ENCODE assay signal across 8 mouse cellular contexts in genomic region chr3:146994670-146995415, GRCm38 (mm10).
DNase-seq lines count a peak whose midpoint lies in the region; ATAC-seq lines count a peak whose summit lies in the region.

No protein-coding gene starts in this region.

- H3K36me3 ChIP-seq in heart, embryonic 15.5 days, result no peaks in the 10 kb centered on the region
- H3K36me3 ChIP-seq in hindbrain, embryonic 14.5 days (replicated peaks; ENCODE audit: control insufficient read depth, insufficient read depth), result no peaks in the 10 kb centered on the region
- H3K36me3 ChIP-seq in neural tube, embryonic 15.5 days, result no peaks in the 10 kb centered on the region

- ATAC-seq in heart, embryonic 15.5 days (replicated peaks; ENCODE audit: insufficient number of reproducible peaks, insufficient read depth, low FRiP score, low read depth), result no peak
- no peak for ATAC-seq in hindbrain, embryonic 14.5 days (ENCODE audit: low FRiP score)
- ATAC-seq in neural tube, embryonic 15.5 days (ENCODE audit: low FRiP score), result no peak

- WGBS in heart, embryonic 15.5 days, result 66% methylated on average over 15 of the region's 15 CpGs
- WGBS in hindbrain, embryonic 14.5 days, result 63% methylated on average over 15 of the region's 15 CpGs
- WGBS in neural tube, embryonic 15.5 days, result 67% methylated on average over 15 of the region's 15 CpGs

- peak overlapping the region; percentile 24; the same call in 1 of the 2 replicates for H3K4me2 ChIP-seq in heart, embryonic 15.5 days
- peak overlapping the region; percentile 26 for H3K4me2 ChIP-seq in hindbrain, embryonic 14.5 days (replicated peaks)
- H3K4me2 ChIP-seq in neural tube, embryonic 15.5 days, result peak overlapping the region; percentile 46

- H3K9ac ChIP-seq in heart, embryonic 15.5 days, result no peak overlapping the region
- H3K9ac ChIP-seq in hindbrain, embryonic 14.5 days, result no peak overlapping the region
- H3K9ac ChIP-seq in neural tube, embryonic 15.5 days (replicated peaks), result no peak overlapping the region

- H3K4me1 ChIP-seq in heart, embryonic 15.5 days (replicated peaks), result peaks cover 9% of the 10 kb centered on the region
- H3K4me1 ChIP-seq in hindbrain, embryonic 14.5 days (replicated peaks; ENCODE audit: control insufficient read depth, insufficient read depth, low read length), result no peaks in the 10 kb centered on the region
- H3K4me1 ChIP-seq in neural tube, embryonic 15.5 days, result peaks cover 7% of the 10 kb centered on the region; the same call in 1 of the 2 replicates

- no peak overlapping the region for H3K4me3 ChIP-seq in heart, embryonic 15.5 days
- H3K4me3 ChIP-seq in hindbrain, embryonic 14.5 days (replicated peaks; ENCODE audit: low read length), result no peak overlapping the region
- no peak overlapping the region for H3K4me3 ChIP-seq in neural tube, embryonic 15.5 days (replicated peaks)

- no peaks in the 10 kb centered on the region for H3K9me3 ChIP-seq in heart, embryonic 15.5 days (replicated peaks)
- H3K9me3 ChIP-seq in hindbrain, embryonic 14.5 days (ENCODE audit: control insufficient read depth, low read length), result no peaks in the 10 kb centered on the region
- no peaks in the 10 kb centered on the region for H3K9me3 ChIP-seq in neural tube, embryonic 15.5 days (replicated peaks)

- H3K27me3 ChIP-seq in heart, embryonic 15.5 days, result no peaks in the 10 kb centered on the region
- H3K27me3 ChIP-seq in hindbrain, embryonic 14.5 days (ENCODE audit: control insufficient read depth, insufficient read depth, low read length), result no peaks in the 10 kb centered on the region
- H3K27me3 ChIP-seq in neural tube, embryonic 15.5 days (replicated peaks), result no peaks in the 10 kb centered on the region

- no peak overlapping the region for H3K27ac ChIP-seq in heart, embryonic 15.5 days
- H3K27ac ChIP-seq in hindbrain, embryonic 14.5 days, result no peak overlapping the region
- H3K27ac ChIP-seq in neural tube, embryonic 15.5 days (replicated peaks), result no peak overlapping the region

- DNase-seq in heart, adult 11 months, result no peak
- DNase-seq in lung, postnatal 10 days, result peak; percentile 10
- no peak for DNase-seq in lung, postnatal 36 days
- no peak for DNase-seq in hindbrain, embryonic 14.5 days (ENCODE audit: low spot score)
- no peak for DNase-seq in left cerebral cortex, adult 18-20 months (ENCODE audit: low spot score in 2 of 2)
- DNase-seq in ovary, postnatal 14 days (ENCODE audit: low spot score), result no peak
